8 mouse cellular contexts compared by ENCODE assay signal in genomic region chr16:97593057-97593456, GRCm38 (mm10). TPM values are rescaled to one million over a fixed set of nuclear protein-coding genes. Genes with fewer than 3 reads are reported as not detected.
DNase-seq lines count a peak whose midpoint lies in the region; ATAC-seq and TF ChIP-seq lines count a peak whose summit lies in the region.

No protein-coding gene starts in this region.

- no peaks in the 10 kb centered on the region for H3K4me1 ChIP-seq in CH12.LX (ENCODE audit: control insufficient read depth in 1 of 2, insufficient read depth in 2 of 2)
- no peaks in the 10 kb centered on the region for H3K4me1 ChIP-seq in lung, embryonic 14.5 days (ENCODE audit: insufficient read depth)

- no peaks in the 10 kb centered on the region for H3K79me2 ChIP-seq in CH12.LX (replicated peaks; ENCODE audit: control insufficient read depth, extremely low read depth, insufficient read depth, poor library complexity, severe bottlenecking)

- no peak for TF ChIP-seq EP300 in CH12.LX (IDR thresholded peaks at IDR 0.05; ENCODE audit: low read length)

- no peak overlapping the region for H3K27ac ChIP-seq in CH12.LX (ENCODE audit: insufficient read depth, low read depth)
- H3K27ac ChIP-seq in lung, embryonic 14.5 days (ENCODE audit: low read depth) = no peak overlapping the region

- in situ Hi-C loops in CH12.LX (cut with MboI; ENCODE audit: low pct_ligation_motif_present, low pct_unique_long_range_greater_than_20kb, low sequenced_read_pairs) = no loop called here

- H3K9me3 ChIP-seq in CH12.LX (replicated peaks; ENCODE audit: low read length) = no peaks in the 10 kb centered on the region
- H3K9me3 ChIP-seq in lung, embryonic 14.5 days (ENCODE audit: low read depth, low read length) = no peaks in the 10 kb centered on the region

- no peaks in the 10 kb centered on the region for H3K27me3 ChIP-seq in CH12.LX (replicated peaks)
- no peaks in the 10 kb centered on the region for H3K27me3 ChIP-seq in lung, embryonic 14.5 days (ENCODE audit: insufficient read depth, low read length)

- H3K9ac ChIP-seq in CH12.LX (ENCODE audit: insufficient read depth, low read depth) = no peak overlapping the region
- H3K9ac ChIP-seq in lung, embryonic 14.5 days = no peak overlapping the region

- dilution Hi-C loops in CH12.LX (cut with MboI; ENCODE audit: extremely low pct_ligation_motif_present, extremely low pct_unique_long_range_greater_than_20kb, low sequenced_read_pairs) = no loop called here

- DNase-seq in 3T3-L1 (ENCODE audit: low read depth, low spot score) (peak; percentile 97), CH12.LX (ENCODE audit: extremely low read depth) (peak; percentile 89)
- peak; percentile 37 for DNase-seq in c-Kit-negative CD71-positive TER-119-positive erythroid progenitor cells, embryonic 14.5 days (ENCODE audit: low read depth, low spot score)
- peak; percentile 79 for DNase-seq in gastrocnemius, postnatal 10 days
- DNase-seq in kidney, postnatal 25 days = peak; percentile 89 to 93
- peak; percentile 91 for DNase-seq in lung, embryonic 14.5 days
- DNase-seq in spleen, adult 12 weeks (ENCODE audit: low spot score) = peak; percentile 57
- peak; percentile 59 for DNase-seq in yolk sac, embryonic 10.5 days (ENCODE audit: low spot score)

- 21% methylated on average over 1 of the region's 1 CpGs for WGBS in lung, embryonic 14.5 days

- no peak overlapping the region for H3K4me3 ChIP-seq in CH12.LX (replicated peaks in 1 of 3; ENCODE audit: low read depth in 2 of 3, low read length in 2 of 3, poor library complexity in 1 of 3)
- no peak overlapping the region for H3K4me3 ChIP-seq in lung, embryonic 14.5 days (ENCODE audit: low read depth, low read length)

- no peak for ATAC-seq in lung, embryonic 14.5 days (ENCODE audit: insufficient read depth)

- no peak for TF ChIP-seq POLR2A in CH12.LX (IDR thresholded peaks at IDR 0.05; ENCODE audit: low read depth, low read length)

- TF ChIP-seq CTCF in CH12.LX (conservative IDR thresholded peaks at IDR 0.05 in 1 of 2, IDR thresholded peaks at IDR 0.05 in 1 of 2; ENCODE audit: low read depth in 2 of 2, low read length in 2 of 2) = peak; percentile 96 to 99
- peak; percentile 85 for TF ChIP-seq CTCF in lung, embryonic 14.5 days (IDR thresholded peaks at IDR 0.05; ENCODE audit: low read depth)

- H3K36me3 ChIP-seq in CH12.LX (replicated peaks in 1 of 2; ENCODE audit: control insufficient read depth in 1 of 2, insufficient read depth in 1 of 2, low read length in 1 of 2) = no peaks in the 10 kb centered on the region
- H3K36me3 ChIP-seq in lung, embryonic 14.5 days (ENCODE audit: insufficient read depth) = no peaks in the 10 kb centered on the region

- TF ChIP-seq RAD21 in CH12.LX (IDR thresholded peaks at IDR 0.05; ENCODE audit: low read depth, low read length) = peak; percentile 99

- no peak overlapping the region for H3K4me2 ChIP-seq in CH12.LX (ENCODE audit: insufficient read depth, low read depth, poor library complexity, severe bottlenecking)
- no peak overlapping the region for H3K4me2 ChIP-seq in lung, embryonic 14.5 days

TF ChIP-seq in CH12.LX, 34 proteins besides CTCF, POLR2A, EP300 and RAD21:
- TF ChIP-seq SMC3 (IDR thresholded peaks at IDR 0.05; ENCODE audit: low read depth, low read length) (peak; percentile 93), ZC3H11A (IDR thresholded peaks at IDR 0.05; ENCODE audit: low read depth, low read length) (peak; percentile 82), ZKSCAN1 (IDR thresholded peaks at IDR 0.05; ENCODE audit: borderline replicate concordance, low read depth, low read length) (no peak)

RNA-seq across cellular contexts. Expression of gene Tmprss2, which starts 17.9 kb away (rescaled TPM):
- total RNA-seq in CH12.LX (2012; rRNA removed) (not detected in 2 replicates), CH12.LX (2014; rRNA removed) (not detected in 2 replicates)
- polyA plus RNA-seq in CH12.LX (2012; ENCODE audit: insufficient read length, low read depth) = not detected in 2 replicates
- total RNA-seq in gastrocnemius, postnatal 10 days (2021) = not detected
- polyA plus RNA-seq in lung, embryonic 14.5 days (2014; fragmentation: Nextera tagmentation; extraction: Ambion mirVana) = 6.4 and 7.4 TPM in 2 replicates

Comparison
In these comparisons a context has a peak if more than half of its experiments do, and no peak if none do; other contexts are left out.
1. DNase-seq: peak in every context shown above with its lines; median percentile 97 in 3T3-L1; 91 in kidney, postnatal 25 days; 91 in lung, embryonic 14.5 days; 89 in CH12.LX; 79 in gastrocnemius, postnatal 10 days; 59 in yolk sac, embryonic 10.5 days; 57 in spleen, adult 12 weeks; 37 in c-Kit-negative CD71-positive TER-119-positive erythroid progenitor cells, embryonic 14.5 days.